Mouse (Mus musculus) heart, postnatal 25 days (tissue): ENCODE data around the gene Pelo. TPM values are rescaled to one million over a fixed set of nuclear protein-coding genes. Genes with fewer than 3 reads are reported as not detected.
A peak's percentile ranks its signal among the peaks of the same experiment; 100 is the strongest.

Experiments
- DNase-seq: peaks from one replicate; pipeline ENCODE4 v3.0.0; 2022; ENCODE audit warnings: low spot score
- intact Hi-C: fragments of 180-260 bp; cut with DNase I; formaldehyde crosslinking; loops from one replicate; pipeline ENCODE4 v1.15.1; 2025
- total RNA-seq, 2 experiments: library from RNA; stranded (reverse); gene quantifications; 2 replicates each; pipeline ENCODE4 v1.2.3; 2021

Gene Pelo
- total RNA-seq, 2 experiments from 2014 or later, result 14.1 to 16.0 TPM

DNA sequence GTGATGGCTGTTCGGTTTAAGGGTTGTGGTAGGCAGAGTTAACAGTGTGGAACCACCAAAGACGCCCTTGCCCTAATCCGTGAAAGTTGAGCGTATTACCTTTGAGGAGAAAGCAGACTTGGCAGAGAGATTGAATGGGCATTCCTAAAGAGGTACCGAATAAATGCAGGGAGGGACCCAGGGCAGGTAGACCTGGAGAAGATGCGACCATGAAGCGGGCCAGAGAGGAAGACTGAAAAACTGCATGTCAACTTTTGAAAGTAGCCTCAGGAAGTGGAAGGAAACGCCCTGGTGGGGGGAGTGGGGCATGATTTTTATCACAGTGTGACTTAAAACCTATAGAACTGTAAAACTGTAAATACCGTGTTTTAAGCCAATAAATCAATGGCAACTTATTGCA, 9.4 kb upstream of the Pelo start:
- no peak for DNase-seq
- intact Hi-C loops, result no loop called here

DNA sequence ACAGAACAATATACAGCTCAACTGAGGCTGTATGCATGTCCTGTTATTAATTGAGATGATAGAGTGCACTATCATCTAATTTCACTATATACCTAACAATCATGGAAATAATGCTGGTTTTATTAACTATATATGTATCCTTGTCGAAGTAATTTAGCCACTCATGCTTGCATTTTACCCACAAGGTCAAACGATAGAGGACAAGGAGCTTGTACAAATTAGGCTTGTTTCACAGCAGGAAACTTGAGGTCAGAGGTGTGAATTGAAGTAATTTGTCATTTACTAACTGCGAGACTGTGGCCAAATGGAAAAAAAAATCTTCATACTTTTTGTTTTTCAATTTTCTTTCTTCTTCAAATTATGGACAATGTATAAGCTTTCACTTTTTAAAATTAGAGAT, 8.2 kb upstream of the Pelo start:
- no peak for DNase-seq

DNA sequence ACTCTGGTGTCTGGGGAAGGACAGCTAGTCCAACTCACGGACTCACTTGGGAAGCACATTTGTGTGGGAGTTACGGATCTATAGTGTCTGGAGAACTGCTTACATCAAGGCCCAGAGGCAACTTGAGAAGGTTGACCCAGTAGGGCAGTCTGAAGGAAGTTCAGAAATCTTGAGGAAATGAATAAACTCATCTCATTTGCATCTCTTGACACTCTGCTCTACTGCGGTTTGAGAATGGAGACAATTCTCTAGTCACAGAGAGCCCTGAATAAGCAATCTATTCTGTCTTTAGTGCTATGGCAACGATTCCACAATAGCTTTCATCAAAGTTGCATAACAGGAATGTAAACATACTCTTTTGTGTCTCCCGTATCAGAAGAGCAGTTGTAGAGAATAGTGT, 7.0 kb upstream of the Pelo start:
- intact Hi-C loops, result no loop called here
- no peak for DNase-seq

More for the DNA sequence above, 8.2 kb upstream of the Pelo start:
- intact Hi-C loops, result no loop called here

DNA sequence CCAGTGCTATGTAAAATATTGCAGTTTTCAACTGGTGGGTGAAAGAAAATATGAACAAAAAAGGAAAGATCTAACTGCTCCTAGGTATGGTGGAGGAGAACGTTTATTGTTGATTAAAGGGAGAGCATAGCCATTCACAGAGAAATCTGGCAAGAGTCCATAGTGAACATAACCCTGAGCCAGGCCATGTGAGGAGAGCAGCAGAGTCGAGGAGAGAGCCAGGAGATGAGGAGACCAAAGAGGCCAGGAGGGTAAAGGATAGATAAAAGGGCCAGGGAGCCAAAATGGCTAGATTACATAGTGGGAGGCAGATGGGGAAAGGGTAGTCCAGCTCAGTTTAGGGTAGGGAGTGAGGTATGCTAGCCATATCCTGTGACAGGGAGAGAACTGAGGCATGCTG, 6.2 kb upstream of the Pelo start:
- no peak for DNase-seq
- intact Hi-C loops, result no loop called here

DNA sequence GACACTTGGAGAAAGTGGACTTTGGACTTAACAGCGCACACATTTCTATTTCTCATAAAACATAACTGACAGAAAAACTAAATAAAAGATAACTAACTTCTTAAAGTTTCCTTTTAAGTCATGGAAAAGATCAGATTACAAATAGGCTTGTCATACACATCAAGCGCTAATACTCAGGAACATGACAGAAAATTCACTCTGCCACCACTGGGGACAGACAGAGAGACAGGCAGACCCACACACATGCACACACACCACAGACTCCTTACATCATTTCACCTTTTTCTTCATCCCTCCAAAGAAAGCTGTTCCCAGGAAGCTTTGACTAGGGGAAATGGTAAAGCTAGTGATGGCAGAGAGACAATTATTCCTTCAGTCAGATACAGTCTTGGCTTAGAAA, 5.4 kb upstream of the Pelo start:
- DNase-seq, result no peak
- intact Hi-C loops, result no loop called here

DNA sequence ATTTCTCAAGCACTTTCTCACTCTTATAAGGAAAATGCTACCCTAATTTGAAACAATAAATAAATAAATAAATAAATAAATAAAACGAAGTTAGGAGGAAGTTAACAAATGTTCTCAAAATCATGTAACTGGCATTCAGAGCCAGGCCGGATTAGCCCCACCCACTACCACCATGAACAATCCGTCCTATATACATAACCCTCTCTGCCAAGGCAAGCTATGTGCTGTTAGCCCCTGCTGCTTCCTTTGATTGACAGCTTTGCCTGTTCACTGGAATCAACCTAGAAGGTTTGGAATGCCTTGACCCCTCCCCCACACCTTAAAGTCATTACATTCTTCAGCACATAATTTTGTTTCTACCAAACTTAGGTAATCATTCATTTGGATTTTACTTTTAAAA, 1.5 kb upstream of the Pelo start:
- intact Hi-C loops, result no loop called here
- no peak for DNase-seq

DNA sequence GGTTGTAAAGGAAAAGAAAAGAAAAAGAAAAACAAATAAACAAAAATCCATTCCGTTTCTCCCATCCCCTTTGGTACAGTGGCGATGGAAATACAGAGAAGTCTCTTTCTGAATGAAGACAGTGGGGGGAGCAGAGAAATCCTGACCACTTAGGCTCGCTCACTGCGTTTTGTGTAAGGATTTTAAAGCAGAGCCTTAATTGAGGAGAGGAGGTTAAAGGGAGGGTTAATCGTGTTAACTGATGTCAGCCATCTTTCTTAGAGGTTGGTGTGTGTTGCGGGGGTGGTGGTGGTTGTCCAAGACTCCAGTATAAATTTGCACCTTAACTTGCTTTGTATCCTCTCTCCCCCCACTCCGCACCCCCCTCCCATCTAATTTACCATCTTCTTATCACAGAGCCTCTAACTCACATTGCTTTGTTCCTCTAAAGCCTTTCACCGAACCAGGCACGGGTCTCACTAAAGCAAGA, 1.0 kb upstream of the Pelo start:
- intact Hi-C loops, result no loop called here
- DNase-seq, result no peak

DNA sequence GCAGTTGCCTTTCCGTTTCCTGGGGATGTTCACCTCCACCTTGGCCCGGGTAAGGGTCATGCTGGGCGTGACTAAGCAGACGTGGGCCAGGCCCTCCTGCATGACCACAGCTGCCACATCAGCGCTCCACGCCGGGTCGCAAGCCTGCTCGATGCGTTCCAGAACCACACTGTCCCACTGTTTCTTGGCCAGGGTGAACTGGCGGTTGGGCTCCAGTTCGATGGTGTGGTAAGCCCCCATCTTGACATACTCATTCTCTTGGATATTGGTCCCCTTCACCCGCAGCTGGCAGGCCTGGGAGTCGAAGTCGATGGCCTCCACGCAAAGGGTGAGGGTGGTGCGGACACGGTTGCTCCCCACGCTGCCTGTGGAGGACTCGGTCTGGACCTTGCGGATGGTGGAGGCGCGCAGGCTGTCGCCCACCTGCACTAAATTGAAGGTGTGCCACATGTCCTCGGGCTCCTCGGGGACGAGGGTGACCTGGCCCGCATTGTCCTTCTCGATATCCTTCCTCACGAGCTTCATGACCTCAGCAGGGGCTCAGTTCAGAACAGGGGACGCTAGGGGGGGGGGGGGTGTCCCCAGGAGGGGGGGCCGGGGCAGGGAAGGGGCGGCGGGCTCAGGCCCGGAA, 476 bp downstream of the Pelo start:
- peak; percentile 10 for DNase-seq
- intact Hi-C loops, result no loop called here

DNA sequence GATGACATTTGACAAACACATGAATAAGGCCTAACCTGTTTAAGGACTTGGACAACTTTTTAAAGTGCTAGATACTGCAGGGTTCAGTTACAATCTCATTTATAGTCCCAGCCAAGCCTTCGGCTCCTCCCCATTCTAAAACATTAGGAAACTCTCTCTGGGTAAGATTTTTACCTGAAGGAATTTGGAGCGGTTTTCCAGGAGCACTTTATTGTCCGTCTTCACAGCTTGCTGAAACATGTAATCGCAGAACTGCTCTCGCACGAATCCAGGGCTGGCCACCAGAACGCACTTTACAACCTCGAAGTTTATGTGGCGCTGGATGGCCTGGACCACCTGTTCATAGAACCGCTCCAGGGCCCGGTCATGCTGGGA, 979 bp downstream of the Pelo start:
- DNase-seq, result no peak
- intact Hi-C loops, result no loop called here

DNA sequence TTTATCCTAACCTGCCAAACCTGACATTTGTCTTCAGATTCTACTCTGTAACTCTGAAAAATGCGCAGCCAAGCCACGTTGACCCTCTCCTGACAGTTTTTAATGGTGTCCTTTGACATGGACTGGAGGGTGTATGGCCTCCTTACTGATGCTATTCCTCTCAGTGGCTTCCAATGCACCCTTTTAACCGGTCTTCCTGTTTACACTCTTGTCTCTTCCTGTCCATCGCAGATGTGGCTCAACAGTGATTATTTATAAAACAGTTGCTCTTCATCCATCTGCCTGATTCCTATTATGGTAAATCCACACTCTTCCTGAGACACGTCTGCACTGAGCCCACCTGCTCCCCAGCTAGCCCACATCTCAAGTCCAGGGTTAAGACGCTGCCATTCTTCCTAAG, 4.0 kb downstream of the Pelo start:
- no peak for DNase-seq
- intact Hi-C loops, result no loop called here

DNA sequence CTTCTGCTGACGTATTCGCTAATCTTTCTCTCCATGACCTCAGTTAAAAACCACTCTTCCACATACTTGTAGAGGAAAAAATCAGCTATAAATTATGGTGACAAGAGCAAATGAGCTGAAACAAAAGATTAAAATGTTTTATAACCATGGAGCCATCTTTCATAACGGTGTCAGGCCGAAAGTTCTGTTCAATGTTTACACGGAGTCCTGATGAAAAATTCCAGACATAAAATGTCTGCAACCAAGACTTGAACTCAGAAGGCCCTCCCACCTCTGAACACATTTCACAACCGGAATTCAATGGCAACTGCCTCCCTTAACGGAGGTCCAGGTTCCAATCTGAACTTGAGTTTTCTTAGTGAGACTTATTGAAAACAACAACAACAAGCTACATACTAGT, 7.6 kb downstream of the Pelo start:
- intact Hi-C loops, result no loop called here
- no peak for DNase-seq

DNA sequence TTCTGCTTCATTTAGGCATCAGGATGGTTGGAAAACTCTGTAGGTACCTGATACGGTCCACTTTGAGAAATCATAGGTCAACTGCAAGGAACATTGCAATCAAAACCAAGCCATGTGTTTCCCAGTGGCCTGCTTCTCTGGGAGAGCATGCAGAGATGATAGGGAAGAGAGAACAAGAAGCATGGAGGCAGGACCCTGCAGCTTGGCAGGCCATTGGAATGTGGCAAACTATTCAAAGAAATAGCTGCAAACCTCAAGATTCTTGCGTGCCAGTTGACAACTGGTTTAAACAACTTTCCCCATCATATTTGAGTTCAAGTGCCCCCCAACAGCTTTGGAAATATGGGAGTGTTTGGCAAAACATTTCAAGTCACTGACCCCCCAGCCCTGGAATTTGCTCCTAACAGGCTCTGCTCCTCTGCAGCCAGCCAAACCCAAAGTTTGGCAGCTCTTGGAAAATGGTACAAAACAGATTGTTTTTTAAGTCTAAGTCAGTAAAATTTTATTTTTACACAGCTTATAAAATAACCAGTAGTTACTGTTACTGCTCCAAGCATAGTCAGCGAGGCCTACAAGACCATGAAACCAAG, 9.9 kb downstream of the Pelo start:
- DNase-seq, result no peak

DNA sequence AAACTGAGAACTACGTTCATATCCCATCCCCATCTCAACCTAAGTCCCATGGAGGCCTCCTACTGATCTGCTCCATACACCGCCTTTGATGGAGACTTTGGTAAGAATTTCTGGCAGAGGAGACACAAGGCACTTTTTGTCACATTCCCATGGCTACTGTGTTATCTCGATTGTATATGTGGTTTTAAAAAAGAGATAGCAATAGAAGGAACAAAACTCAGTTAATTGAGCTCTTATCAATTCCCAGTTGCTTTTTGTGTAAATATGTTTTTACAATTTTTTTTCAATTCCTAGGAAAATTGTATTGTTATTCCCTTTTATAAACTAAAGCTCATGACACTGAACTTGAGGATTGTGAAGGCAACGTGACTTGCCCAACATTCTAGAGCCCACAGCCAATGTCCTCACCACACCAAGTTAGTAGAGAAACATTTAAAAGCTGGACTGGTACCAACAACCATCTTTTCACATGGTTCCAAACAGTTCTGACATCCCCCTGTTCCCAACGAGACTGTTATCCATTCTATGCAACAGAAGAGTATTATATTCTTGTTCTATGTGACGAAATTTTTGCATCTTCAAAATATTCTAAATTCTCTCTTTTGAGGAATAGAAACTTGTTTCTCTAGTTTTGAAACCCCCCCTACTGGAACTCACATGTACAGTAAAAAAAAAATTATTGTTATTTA, 10.8 kb downstream of the Pelo start:
- intact Hi-C loops, result no loop called here

More for the DNA sequence above, 9.9 kb downstream of the Pelo start:
- intact Hi-C loops, result no loop called here

DNA sequence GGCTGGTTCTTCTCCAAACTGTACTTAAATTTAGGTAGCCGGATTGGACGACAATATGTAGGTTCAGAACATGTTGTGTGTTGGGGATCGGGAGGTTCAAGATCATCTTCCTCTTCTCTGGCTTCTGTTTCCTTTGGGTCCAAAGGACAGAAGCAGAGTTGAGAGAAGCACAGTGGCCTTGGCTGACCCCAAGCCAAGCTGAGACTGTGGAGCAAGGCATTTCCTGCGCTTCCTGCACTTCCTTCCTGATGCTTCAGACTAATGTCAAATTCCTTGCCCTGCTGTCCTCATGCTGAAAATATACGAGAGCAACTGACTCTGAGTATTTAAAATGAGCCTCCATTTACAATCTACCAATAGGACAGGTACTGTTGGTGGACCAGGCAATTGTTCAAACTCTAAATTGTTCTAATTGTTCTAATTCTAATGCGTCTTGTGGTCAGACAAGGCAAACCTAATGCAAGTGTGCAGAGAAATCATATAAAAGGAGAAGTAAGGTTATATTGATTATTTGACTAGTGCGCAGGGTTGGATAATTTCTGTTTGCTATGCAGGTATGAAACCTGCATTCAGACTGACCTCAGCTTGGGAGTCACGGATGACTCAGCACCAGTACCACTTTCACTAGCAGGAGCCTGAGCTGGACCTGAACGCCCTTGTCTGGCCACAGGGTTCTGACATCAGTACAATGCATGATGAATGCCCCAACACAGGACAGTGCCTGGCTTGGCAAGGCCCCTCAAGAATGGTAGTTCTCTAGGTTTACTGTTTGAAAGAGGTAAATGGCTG, 12.4 kb downstream of the Pelo start:
- intact Hi-C loops, result no loop called here
- no peak for DNase-seq

More for the DNA sequence above, 10.8 kb downstream of the Pelo start:
- DNase-seq, result no peak

DNA sequence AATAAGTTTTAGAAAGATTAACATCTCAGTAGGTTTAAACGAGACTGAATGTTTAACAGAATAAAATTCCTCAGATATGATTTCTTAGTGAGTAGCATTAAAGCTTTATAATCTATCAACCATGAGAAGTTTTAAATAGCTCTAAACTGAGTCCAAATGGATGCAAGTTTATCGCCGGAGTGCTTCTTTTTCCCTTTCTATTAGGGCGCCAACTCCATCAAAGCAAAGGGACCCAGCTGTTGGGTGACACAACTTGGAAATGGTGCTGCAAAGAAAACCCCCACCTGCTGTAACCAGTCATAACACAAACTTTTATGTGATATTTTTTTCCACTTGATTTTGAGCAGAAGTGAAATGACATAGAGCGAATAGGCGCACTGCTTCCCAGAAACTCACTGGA, 17.6 kb downstream of the Pelo start:
- DNase-seq, result no peak
- intact Hi-C loops, result no loop called here

DNA sequence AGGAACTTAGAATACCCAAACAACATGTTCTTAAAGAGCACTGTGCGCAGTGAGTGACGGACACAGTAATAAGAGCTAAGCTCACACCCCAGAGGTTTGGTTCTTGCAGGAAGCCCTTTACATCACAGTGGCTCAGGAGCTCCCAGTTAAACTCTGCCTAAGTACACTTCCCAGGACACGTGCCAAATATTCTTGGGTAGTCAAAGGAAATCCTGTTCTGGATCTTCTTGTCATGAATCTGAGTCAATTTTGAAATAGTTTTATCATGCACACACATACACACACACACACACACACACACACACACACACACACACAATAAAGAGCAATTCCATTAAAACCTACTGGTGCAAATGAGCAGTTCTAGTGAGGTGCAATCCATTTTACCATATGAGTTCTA, 18.6 kb downstream of the Pelo start:
- intact Hi-C loops, result no loop called here
- no peak for DNase-seq

DNA sequence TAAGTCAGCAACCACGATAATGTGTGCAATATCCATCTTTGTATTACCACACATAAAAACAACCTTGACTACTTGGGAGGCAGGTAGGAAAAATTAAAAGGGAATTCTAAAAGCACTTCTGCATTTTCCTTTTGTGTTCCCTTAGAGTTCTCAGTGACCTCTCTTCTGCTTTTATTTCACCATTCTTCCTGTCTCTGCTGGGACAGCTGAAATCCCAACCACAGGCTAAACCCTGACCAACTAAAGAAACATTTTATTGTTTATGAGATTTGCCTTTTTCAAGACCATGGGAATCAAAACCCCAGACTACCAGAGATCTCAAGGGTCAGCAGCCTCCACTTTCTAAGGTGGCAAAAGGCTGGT, 22.0 kb downstream of the Pelo start:
- no peak for DNase-seq
- intact Hi-C loops, result no loop called here

DNA sequence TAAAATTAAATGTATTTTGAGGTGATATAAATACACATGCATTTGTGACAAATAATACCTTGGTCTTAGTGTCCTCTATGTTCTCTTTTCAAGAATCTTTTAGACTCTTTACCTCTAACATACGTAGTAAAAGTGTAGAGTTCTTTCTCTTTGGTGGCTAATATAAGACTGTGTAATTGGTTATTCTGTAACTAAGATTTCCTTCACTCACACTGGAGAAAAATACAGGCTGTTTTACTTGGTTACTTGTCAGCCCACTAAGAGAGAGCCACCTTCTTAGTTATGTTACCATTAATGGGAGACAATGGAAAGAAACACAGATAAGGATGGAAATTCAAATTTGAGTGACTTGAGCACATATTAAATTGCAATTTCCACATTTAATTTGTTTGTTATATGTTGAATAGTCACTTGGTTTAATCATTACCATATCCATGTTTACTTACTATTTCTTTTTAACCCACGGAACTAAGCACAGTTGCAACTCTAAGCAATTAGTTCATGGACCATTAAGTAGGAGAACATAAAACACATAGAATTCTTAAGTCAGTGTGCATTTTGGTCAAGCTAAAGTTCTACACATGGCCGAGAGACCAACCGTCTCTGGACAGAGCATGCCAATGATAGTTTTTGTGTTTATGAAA, 22.5 kb downstream of the Pelo start:
- DNase-seq, result no peak
- intact Hi-C loops, result no loop called here

DNA sequence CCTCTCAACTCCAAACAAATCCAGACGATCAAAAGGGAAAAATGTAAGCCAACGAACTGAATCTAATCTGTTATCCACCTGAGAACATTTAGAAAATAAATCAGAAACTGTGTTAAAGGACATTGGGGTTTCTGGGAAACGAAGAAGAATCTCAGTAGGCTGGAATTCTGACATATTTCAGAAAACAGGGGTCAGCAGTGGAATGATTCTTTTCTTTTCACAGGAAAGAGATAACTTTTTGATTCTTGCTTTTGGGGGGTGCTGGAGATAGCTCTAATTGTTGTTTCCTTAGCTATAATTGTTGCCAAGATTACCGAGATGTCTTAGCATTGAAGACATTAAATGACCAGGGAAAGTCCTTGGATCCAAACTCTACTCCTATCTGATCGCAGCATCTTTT, 32.4 kb downstream of the Pelo start:
- intact Hi-C loops, result loop anchor here (2.0 to 5.0 kb wide), 2 partner anchors 15 to 35 kb away; no protein-coding TSS in a partner anchor

DNA sequence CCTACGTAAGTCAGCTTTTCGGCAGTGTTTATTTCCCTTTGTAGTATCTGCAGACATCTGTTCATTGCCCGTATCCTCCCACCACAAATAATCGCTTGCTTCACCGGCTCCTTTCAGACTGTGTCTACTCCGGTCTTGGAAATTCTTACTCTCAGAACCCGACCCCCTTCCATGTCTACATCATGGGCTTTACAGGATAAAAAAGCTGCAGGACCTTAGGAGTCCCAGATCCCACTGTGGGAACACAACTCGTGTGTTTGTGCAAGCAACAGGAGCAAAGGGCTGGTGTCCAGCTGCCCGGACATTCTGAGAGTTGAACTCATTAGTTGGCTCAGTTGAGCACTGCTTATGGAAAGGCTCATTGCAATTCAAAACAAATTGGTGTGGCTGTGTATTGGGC, 35.2 kb downstream of the Pelo start:
- DNase-seq, result no peak
- intact Hi-C loops, result loop anchor here (5.0 kb wide), 1 partner anchor 32 kb away; no protein-coding TSS in a partner anchor

More for the DNA sequence above, 32.4 kb downstream of the Pelo start:
- DNase-seq, result no peak
